Mouse (Mus musculus): ENCODE results near the gene Cd101. TPM values are rescaled to one million over a fixed set of nuclear protein-coding genes. Genes with fewer than 3 reads are reported as not detected.

The Cd101 gene
- polyA plus RNA-seq, 1 experiment from 2014 or later, result 0.09 TPM

DNA sequence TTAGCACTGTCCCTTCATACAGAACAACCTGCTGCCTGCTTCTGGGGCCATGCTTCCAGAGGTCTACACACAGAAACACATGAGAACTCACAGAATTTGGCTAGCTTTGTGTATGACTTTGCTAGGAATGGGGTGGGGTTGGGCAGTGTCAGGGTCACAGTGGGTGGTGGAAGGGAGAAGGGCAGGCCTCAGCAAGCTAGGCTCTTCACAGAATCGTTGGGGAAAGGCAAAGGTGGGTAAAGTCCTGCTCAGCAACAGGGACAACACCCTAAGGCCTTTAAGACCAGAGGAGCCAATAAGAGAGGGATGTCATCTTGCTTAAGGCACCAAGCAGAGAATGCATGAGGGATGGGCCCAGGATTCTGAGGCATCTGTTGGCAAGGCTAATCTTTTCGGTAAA is 19.4 kb upstream of the Cd101 start:
- H3K4me1 ChIP-seq (ENCODE audit: control insufficient read depth, insufficient read depth, low read length), result peaks cover 13% of the 10 kb centered on the region
- WGBS, result 83% methylated on average over 2 of the region's 2 CpGs
- peak overlapping the region; percentile 88 for H3K27ac ChIP-seq (ENCODE audit: low read length)
- 0 out of 2 replicates have a peak overlapping the region, but pooled peaks have one; percentile 28 for H3K9ac ChIP-seq (ENCODE audit: low read length)
- no peaks in the 10 kb centered on the region for H3K9me3 ChIP-seq (replicated peaks; ENCODE audit: control insufficient read depth, low read length)
- no peaks in the 10 kb centered on the region for H3K36me3 ChIP-seq (ENCODE audit: control insufficient read depth, insufficient read depth, low read length)
- H3K27me3 ChIP-seq (ENCODE audit: control insufficient read depth, insufficient read depth, low read length), result no peaks in the 10 kb centered on the region
- ATAC-seq (ENCODE audit: insufficient read depth, low FRiP score), result no peak
- no peak overlapping the region for H3K4me3 ChIP-seq (replicated peaks; ENCODE audit: low read length)
- no peak overlapping the region for H3K4me2 ChIP-seq (ENCODE audit: low read depth, low read length)

DNA sequence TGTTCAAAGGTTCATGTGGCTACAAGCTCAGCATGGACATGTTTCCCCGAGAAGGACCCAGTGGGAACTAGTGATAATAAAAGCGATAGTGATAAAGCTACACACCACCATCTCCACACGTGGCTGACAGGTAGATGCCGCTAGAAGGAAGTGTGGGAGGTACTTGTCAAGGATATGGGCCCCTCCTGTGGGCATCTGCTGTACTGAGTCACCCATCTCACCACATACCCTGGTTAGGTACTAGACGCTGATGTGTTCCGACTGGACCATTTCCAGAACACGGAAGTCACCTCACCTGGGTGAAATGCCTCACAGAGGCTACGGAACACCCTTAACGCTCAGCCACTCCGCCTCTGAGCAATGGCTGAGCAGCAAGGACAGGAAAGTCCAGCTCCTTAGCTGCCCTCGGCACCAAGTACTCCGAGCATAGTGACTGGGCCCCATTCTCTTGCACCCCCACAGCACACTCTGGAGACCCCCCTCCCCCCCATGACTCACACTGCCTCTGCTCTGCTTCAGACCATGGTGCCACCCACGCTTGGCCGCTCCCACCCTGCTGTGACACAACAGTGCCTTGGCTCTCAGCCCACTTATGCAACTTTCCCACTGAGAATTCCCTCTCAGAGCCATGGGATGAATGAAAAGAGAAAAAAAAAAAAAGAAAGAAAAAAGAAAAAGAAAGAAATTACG is 18.4 kb upstream of the Cd101 start:
- H3K9ac ChIP-seq (ENCODE audit: low read length), result no peak overlapping the region
- no peaks in the 10 kb centered on the region for H3K27me3 ChIP-seq (ENCODE audit: control insufficient read depth, insufficient read depth, low read length)
- H3K4me1 ChIP-seq (ENCODE audit: control insufficient read depth, insufficient read depth, low read length), result peaks cover 13% of the 10 kb centered on the region
- no peak overlapping the region for H3K4me2 ChIP-seq (ENCODE audit: low read depth, low read length)
- 76% methylated on average over 15 of the region's 15 CpGs for WGBS
- peaks cover 8% of the 10 kb centered on the region; the same call in 1 of the 2 replicates for H3K36me3 ChIP-seq (ENCODE audit: control insufficient read depth, insufficient read depth, low read length)
- peak; percentile 72; the same call in 1 of the 2 replicates for ATAC-seq (ENCODE audit: insufficient read depth, low FRiP score)
- H3K9me3 ChIP-seq (replicated peaks; ENCODE audit: control insufficient read depth, low read length), result no peaks in the 10 kb centered on the region
- H3K4me3 ChIP-seq (replicated peaks; ENCODE audit: low read length), result no peak overlapping the region
- peak overlapping the region; percentile 88 for H3K27ac ChIP-seq (ENCODE audit: low read length)

DNA sequence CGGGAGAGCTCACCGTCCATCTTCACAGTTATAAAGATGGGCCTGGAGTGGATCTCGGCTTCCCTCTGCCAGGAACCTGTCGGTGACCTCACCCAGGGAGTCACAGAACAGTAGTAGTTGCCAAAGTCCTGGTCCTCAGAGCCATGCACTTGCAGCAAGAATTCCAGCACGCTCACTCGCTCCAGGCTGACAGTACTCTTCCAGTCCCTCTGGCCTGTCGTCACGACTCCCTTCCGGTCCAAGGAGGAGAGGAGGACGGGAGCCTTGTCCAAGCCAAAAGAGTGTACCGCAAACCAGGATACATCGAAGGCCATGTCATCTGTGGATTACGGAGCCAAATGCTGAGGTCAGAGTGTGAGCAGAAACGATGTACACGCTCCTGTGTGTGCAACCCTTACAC is 16.1 kb upstream of the Cd101 start:
- 93% methylated on average over 15 of the region's 15 CpGs for WGBS
- peaks cover 8% of the 10 kb centered on the region; the same call in 1 of the 2 replicates for H3K36me3 ChIP-seq (ENCODE audit: control insufficient read depth, insufficient read depth, low read length)
- H3K4me2 ChIP-seq (ENCODE audit: low read depth, low read length), result no peak overlapping the region
- no peak for ATAC-seq (ENCODE audit: insufficient read depth, low FRiP score)
- peaks cover 16% of the 10 kb centered on the region for H3K4me1 ChIP-seq (ENCODE audit: control insufficient read depth, insufficient read depth, low read length)
- H3K27me3 ChIP-seq (ENCODE audit: control insufficient read depth, insufficient read depth, low read length), result no peaks in the 10 kb centered on the region
- no peak overlapping the region for H3K4me3 ChIP-seq (replicated peaks; ENCODE audit: low read length)
- H3K9ac ChIP-seq (ENCODE audit: low read length), result no peak overlapping the region
- no peaks in the 10 kb centered on the region for H3K9me3 ChIP-seq (replicated peaks; ENCODE audit: control insufficient read depth, low read length)
- peak overlapping the region; percentile 40; the same call in 1 of the 2 replicates for H3K27ac ChIP-seq (ENCODE audit: low read length)

DNA sequence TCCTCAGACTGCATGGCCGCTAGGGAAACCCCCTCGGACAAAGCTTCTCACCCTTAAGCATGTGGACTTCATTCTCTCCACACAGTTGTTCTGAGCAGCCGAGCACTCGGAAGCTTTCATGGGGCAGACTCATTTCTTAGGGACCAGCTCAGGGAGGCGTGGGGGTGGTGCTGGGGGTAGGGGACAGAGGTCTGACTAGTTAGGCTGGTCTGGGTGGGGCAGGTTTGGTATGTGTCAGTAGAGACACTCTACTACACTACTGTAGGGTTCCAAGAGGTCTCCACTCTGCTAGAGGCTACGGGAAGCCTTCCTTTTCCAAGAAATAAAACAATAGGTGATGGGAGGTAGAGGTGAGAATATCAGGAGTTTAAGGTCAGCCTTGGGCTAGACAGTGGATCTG is 15.3 kb upstream of the Cd101 start:
- H3K9me3 ChIP-seq (replicated peaks; ENCODE audit: control insufficient read depth, low read length), result no peaks in the 10 kb centered on the region
- H3K27ac ChIP-seq (ENCODE audit: low read length), result peak overlapping the region; percentile 62; the same call in 1 of the 2 replicates
- WGBS, result 57% methylated on average over 6 of the region's 6 CpGs
- peak overlapping the region; percentile 39; the same call in 1 of the 2 replicates for H3K9ac ChIP-seq (ENCODE audit: low read length)
- no peaks in the 10 kb centered on the region for H3K27me3 ChIP-seq (ENCODE audit: control insufficient read depth, insufficient read depth, low read length)
- H3K4me2 ChIP-seq (ENCODE audit: low read depth, low read length), result 0 out of 2 replicates have a peak overlapping the region, but pooled peaks have one; percentile 6
- no peak overlapping the region for H3K4me3 ChIP-seq (replicated peaks; ENCODE audit: low read length)
- H3K36me3 ChIP-seq (ENCODE audit: control insufficient read depth, insufficient read depth, low read length), result peaks cover 10% of the 10 kb centered on the region
- H3K4me1 ChIP-seq (ENCODE audit: control insufficient read depth, insufficient read depth, low read length), result peaks cover 16% of the 10 kb centered on the region
- no peak for ATAC-seq (ENCODE audit: insufficient read depth, low FRiP score)

DNA sequence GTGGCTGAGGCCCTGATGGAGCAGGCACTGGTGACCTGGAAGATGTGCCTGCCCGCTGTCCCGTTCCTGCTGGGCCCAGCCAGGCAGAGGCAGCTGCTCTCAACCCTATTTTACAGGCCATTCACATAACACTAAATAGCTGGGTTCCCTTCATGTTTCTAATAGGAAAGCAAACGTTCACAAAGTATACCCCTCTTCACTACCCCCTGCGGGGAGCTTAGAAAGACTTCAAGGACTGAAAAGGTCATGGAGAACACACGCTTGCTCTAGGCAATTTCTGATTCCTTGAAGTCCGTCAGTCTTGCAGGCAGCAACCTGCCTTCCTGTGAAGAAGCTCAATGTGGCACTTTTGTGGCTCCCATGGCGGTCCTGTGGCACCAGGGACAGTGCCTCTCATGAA is 12.6 kb upstream of the Cd101 start:
- whole genome bisulfite sequencing, result 84% methylated on average over 7 of the region's 7 CpGs
- H3K36me3 ChIP-seq (ENCODE audit: control insufficient read depth, insufficient read depth, low read length), result peaks cover 11% of the 10 kb centered on the region

DNA sequence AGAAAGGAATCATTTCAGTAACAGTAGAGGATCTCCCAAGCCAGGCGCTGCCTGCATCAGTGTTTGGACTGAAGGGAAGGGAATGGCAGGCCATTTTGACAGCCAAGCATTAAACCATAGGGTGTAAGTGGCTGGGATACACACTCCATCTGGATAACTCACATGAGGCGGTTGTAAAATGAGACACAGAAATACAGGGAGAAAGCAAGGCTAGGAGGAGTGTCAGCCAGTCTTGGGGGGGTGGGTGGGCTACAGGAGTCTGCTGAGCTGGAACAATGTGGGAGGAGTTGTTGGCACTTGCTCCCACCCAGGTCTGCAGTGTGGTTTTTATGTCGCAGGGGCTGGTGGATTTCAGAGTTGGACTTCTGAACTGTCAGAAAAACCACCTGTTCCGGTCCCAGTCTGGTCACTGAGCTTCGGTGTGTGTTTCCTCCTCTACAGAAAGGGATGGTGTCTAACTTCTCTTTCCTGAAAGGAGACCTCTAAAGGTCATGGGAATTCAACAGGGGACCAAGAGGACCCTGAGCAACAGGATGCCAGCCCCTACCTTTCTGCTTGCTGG is 8.7 kb upstream of the Cd101 start:
- 80% methylated on average over 5 of the region's 5 CpGs for WGBS
- Histone ChIP-seq H3K27me3 (ENCODE audit: control insufficient read depth, insufficient read depth, low read length) (no peaks in the 10 kb centered on the region), H3K9me3 (replicated peaks; ENCODE audit: control insufficient read depth, low read length) (no peaks in the 10 kb centered on the region), H3K4me2 (ENCODE audit: low read depth, low read length) (no peak overlapping the region), H3K9ac (ENCODE audit: low read length) (no peak overlapping the region), H3K27ac (ENCODE audit: low read length) (no peak overlapping the region), H3K4me3 (replicated peaks; ENCODE audit: low read length) (no peak overlapping the region), H3K4me1 (ENCODE audit: control insufficient read depth, insufficient read depth, low read length) (peaks cover 3% of the 10 kb centered on the region; the same call in 1 of the 2 replicates), H3K36me3 (ENCODE audit: control insufficient read depth, insufficient read depth, low read length) (peaks cover 5% of the 10 kb centered on the region)
- ATAC-seq (ENCODE audit: insufficient read depth, low FRiP score), result no peak

More for the DNA sequence above, 12.6 kb upstream of the Cd101 start:
- no peaks in the 10 kb centered on the region for H3K9me3 ChIP-seq (replicated peaks; ENCODE audit: control insufficient read depth, low read length)
- H3K9ac ChIP-seq (ENCODE audit: low read length), result no peak overlapping the region
- no peak overlapping the region for H3K27ac ChIP-seq (ENCODE audit: low read length)
- no peak overlapping the region for H3K4me2 ChIP-seq (ENCODE audit: low read depth, low read length)
- no peak overlapping the region for H3K4me3 ChIP-seq (replicated peaks; ENCODE audit: low read length)
- H3K27me3 ChIP-seq (ENCODE audit: control insufficient read depth, insufficient read depth, low read length), result no peaks in the 10 kb centered on the region
- ATAC-seq (ENCODE audit: insufficient read depth, low FRiP score), result no peak
- H3K4me1 ChIP-seq (ENCODE audit: control insufficient read depth, insufficient read depth, low read length), result peaks cover 12% of the 10 kb centered on the region

DNA sequence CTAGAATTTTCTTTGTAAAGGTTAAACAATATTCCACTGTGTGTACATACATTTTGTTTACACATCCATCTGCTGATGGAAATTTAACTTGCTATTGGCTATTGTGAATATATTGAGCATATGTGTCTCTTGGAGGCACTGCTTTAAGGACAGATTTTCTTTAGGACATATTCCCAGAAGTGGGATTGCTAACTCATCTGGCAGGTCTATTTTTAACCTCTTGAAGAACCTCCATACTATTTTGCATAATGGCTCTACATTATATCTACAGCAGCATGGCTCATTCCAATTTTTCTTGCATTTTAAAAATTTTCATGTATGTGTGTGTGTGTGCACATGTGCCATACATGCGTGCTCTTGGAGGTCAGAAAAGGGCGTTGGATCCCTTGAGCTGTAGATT is 6.6 kb upstream of the Cd101 start:
- no peak for ATAC-seq (ENCODE audit: insufficient read depth, low FRiP score)
- 88% methylated on average over 2 of the region's 2 CpGs for WGBS
- Histone ChIP-seq H3K4me1 (ENCODE audit: control insufficient read depth, insufficient read depth, low read length) (peaks cover 3% of the 10 kb centered on the region), H3K27ac (ENCODE audit: low read length) (no peak overlapping the region), H3K27me3 (ENCODE audit: control insufficient read depth, insufficient read depth, low read length) (no peaks in the 10 kb centered on the region), H3K4me2 (ENCODE audit: low read depth, low read length) (no peak overlapping the region), H3K9me3 (replicated peaks; ENCODE audit: control insufficient read depth, low read length) (no peaks in the 10 kb centered on the region), H3K4me3 (replicated peaks; ENCODE audit: low read length) (no peak overlapping the region), H3K36me3 (ENCODE audit: control insufficient read depth, insufficient read depth, low read length) (peaks cover 2% of the 10 kb centered on the region; the same call in 1 of the 2 replicates), H3K9ac (ENCODE audit: low read length) (no peak overlapping the region)

DNA sequence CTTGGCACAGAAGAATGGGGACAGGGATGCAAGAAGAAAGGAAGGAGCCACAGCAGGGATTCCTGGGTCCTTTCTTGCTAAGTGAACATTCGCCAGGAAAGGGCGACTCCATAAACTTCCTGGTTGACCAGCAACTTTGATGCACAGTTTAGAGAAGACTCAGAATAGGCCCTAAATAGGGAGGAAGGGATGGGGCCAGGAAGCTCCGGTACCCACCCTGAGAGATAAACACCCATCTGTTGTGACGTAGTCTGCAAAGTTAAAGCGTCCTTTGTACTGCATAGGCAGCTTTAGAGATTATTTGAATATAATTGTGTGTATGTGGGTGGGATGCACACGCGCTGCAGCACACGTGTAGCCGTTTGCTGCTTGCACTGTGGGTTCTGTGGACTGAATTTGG is 5.2 kb upstream of the Cd101 start:
- no peaks in the 10 kb centered on the region for H3K27me3 ChIP-seq (ENCODE audit: control insufficient read depth, insufficient read depth, low read length)
- 87% methylated on average over 9 of the region's 9 CpGs for WGBS

DNA sequence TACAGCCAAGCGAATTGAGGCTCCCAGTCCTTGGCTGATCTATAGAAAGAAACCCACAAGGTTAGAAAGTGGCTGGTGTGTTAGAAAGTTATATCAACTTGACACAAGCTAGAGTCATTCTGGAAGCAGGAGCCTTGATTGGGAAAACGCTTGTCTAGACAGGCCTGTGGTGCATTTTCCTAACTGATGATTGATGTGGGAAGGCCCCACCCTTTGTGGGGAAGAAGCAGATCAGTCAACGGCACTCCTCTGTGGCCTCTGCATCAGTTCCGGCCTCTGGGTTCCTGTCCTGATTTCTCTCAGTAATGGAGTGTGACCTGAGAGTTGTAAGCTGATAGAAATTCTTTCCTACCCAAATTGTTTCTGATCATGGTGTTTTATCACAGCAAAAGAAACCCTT is 4.3 kb upstream of the Cd101 start:
- Histone ChIP-seq H3K4me3 (replicated peaks; ENCODE audit: low read length) (no peak overlapping the region), H3K27ac (ENCODE audit: low read length) (no peak overlapping the region), H3K27me3 (ENCODE audit: control insufficient read depth, insufficient read depth, low read length) (no peaks in the 10 kb centered on the region), H3K4me2 (ENCODE audit: low read depth, low read length) (no peak overlapping the region), H3K9ac (ENCODE audit: low read length) (no peak overlapping the region), H3K4me1 (ENCODE audit: control insufficient read depth, insufficient read depth, low read length) (peaks cover 3% of the 10 kb centered on the region; the same call in 1 of the 2 replicates), H3K36me3 (ENCODE audit: control insufficient read depth, insufficient read depth, low read length) (no peaks in the 10 kb centered on the region), H3K9me3 (replicated peaks; ENCODE audit: control insufficient read depth, low read length) (no peaks in the 10 kb centered on the region)
- no peak for ATAC-seq (ENCODE audit: insufficient read depth, low FRiP score)
- WGBS, result 45% methylated on average over 4 of the region's 4 CpGs

More for the DNA sequence above, 5.2 kb upstream of the Cd101 start:
- Histone ChIP-seq H3K36me3 (ENCODE audit: control insufficient read depth, insufficient read depth, low read length) (no peaks in the 10 kb centered on the region), H3K4me3 (replicated peaks; ENCODE audit: low read length) (no peak overlapping the region), H3K4me2 (ENCODE audit: low read depth, low read length) (no peak overlapping the region), H3K9me3 (replicated peaks; ENCODE audit: control insufficient read depth, low read length) (no peaks in the 10 kb centered on the region), H3K27ac (ENCODE audit: low read length) (no peak overlapping the region), H3K4me1 (ENCODE audit: control insufficient read depth, insufficient read depth, low read length) (peaks cover 3% of the 10 kb centered on the region; the same call in 1 of the 2 replicates), H3K9ac (ENCODE audit: low read length) (no peak overlapping the region)
- no peak for ATAC-seq (ENCODE audit: insufficient read depth, low FRiP score)

Data from stomach, embryonic 16.5 days (tissue).